Mouse (Mus musculus) CD4-positive naive resting alpha-beta T cell, adult 76 days (primary cell): ENCODE results near the gene Shq1. TPM values are rescaled to one million over a fixed set of nuclear protein-coding genes. Genes with fewer than 3 reads are reported as not detected.

Experiments
- total RNA-seq: library from RNA; stranded (reverse); gene quantifications from one replicate; pipeline ENCODE4 v1.2.4, GENCODE M21; 2023

Gene Shq1
- total RNA-seq: 10.7 TPM

GRCm38 (mm10) chr6:100670880-100671344 lies at the start of gene Shq1:
Gene Shq1 (minus strand): TSS chr6:100671157.

DNA sequence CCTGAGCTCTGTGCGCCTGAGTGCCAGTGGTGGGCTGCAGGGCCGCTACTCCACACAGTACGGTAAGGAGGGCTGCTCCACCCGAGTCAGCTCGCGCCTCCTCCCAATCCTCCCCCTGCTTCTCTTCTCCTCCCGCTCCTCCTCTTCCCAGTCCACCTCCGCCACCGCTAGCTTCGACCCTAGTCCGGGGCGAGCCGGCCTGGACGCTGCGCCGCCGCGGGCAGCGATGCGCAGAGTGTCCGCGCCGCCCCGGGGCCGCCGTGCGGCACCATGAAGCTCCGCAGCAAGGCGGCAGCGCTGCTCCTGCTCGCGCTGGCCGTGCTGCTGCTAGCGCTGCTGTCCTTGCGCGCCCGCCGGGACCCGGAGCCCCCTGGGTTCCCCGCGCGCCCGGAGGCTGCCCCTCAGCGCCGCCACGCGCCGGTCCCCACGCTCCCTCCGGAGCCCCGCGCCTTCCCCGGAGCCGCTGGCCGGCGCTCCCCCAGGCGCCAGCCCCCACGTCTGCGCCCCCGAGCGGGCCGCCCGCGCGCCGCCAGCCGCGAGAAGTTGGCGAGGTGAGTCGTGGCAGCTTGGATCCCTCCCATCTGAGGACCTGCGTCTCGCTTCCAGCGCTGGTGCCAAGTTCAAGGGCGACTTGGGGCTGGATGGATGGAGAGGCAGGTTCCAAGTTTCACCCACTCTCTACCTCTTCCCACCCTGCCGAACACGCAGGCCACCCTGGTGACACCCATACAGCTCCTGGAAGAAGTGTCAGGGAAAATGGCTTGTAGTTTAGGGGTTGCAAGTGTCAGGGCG lies 33.8 kb upstream of the Shq1 start, which contains the start of gene Gxylt2:
TSS of gene Gxylt2 (plus strand) at position 161 of the 792 bp plus-strand sequence.

Other genes with a start within 250 kb of the Shq1 start
- gene Gxylt2, start 33.6 kb upstream of the Shq1 start, total RNA-seq: not detected
- gene Ppp4r2, start 162.5 kb upstream of the Shq1 start, total RNA-seq: 125 TPM